Mouse (Mus musculus): ENCODE results near the gene H60b. TPM values are rescaled to one million over a fixed set of nuclear protein-coding genes. Genes with fewer than 3 reads are reported as not detected.
"Not testable (repeated sequence)": the region's sequence is repeated elsewhere in the genome, so short reads cannot be mapped to it uniquely, and the experiment has no call there.

H60b gene
- polyA plus RNA-seq, 1 experiment from 2014 or later = 0.76 TPM

DNA sequence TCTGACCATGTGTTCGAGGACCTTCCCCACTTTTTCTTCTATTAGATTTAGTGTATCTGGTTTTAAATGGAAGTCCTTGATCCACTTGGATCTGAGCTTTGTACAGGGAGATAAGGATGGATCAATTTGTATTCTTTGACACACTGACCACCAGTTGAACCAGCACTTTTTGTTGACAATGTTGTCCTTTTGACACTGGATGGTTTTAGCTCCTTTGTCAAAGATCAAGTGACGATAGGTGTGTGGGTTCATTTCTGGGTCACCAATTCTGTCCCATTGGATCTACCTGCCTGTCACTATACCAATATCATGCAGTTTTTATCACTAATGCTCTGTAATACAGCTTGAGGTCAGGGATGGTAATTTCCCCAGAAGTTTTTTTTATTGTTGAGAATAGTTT lies 18.1 kb downstream of the H60b start:
- not testable (repeated sequence) for H3K4me1 ChIP-seq (ENCODE audit: control insufficient read depth, insufficient read depth, low read length); H3K27me3 ChIP-seq (ENCODE audit: control insufficient read depth, insufficient read depth, low read length); H3K36me3 ChIP-seq (ENCODE audit: control insufficient read depth, insufficient read depth, low read length); H3K4me2 ChIP-seq (ENCODE audit: low read length); DNase-seq; H3K9me3 ChIP-seq (ENCODE audit: control insufficient read depth, low read length); ATAC-seq (ENCODE audit: low FRiP score, low TSS enrichment); H3K4me3 ChIP-seq (replicated peaks; ENCODE audit: low read depth, low read length); H3K9ac ChIP-seq (replicated peaks; ENCODE audit: low read length); H3K27ac ChIP-seq (replicated peaks; ENCODE audit: low read depth, low read length)
- 94% methylated on average over 2 of the region's 2 CpGs for WGBS

- not testable (repeated sequence) for H3K9ac ChIP-seq (replicated peaks; ENCODE audit: low read length); H3K4me1 ChIP-seq (ENCODE audit: control insufficient read depth, insufficient read depth, low read length); H3K27me3 ChIP-seq (ENCODE audit: control insufficient read depth, insufficient read depth, low read length); H3K27ac ChIP-seq (replicated peaks; ENCODE audit: low read depth, low read length); H3K9me3 ChIP-seq (ENCODE audit: control insufficient read depth, low read length); H3K36me3 ChIP-seq (ENCODE audit: control insufficient read depth, insufficient read depth, low read length); H3K4me3 ChIP-seq (replicated peaks; ENCODE audit: low read depth, low read length)
- peak overlapping the region; percentile 27; the same call in 1 of the 2 replicates for H3K4me2 ChIP-seq (ENCODE audit: low read length)
- 2% methylated on average over 6 of the region's 10 CpGs for WGBS
- DNase-seq = peak; percentile 10
- ATAC-seq (ENCODE audit: low FRiP score, low TSS enrichment) = peak; percentile 60; the same call in 1 of the 2 replicates
Observed at GRCm38 (mm10) chr10:22191035-22191434, 32.6 kb downstream of the H60b start.

GRCm38 (mm10) chr10:22201352-22201751 lies 43.0 kb downstream of the H60b start:
- ATAC-seq (ENCODE audit: low FRiP score, low TSS enrichment); H3K4me3 ChIP-seq (replicated peaks; ENCODE audit: low read depth, low read length); H3K27me3 ChIP-seq (ENCODE audit: control insufficient read depth, insufficient read depth, low read length); H3K9me3 ChIP-seq (ENCODE audit: control insufficient read depth, low read length); DNase-seq; H3K4me2 ChIP-seq (ENCODE audit: low read length); H3K36me3 ChIP-seq (ENCODE audit: control insufficient read depth, insufficient read depth, low read length); H3K4me1 ChIP-seq (ENCODE audit: control insufficient read depth, insufficient read depth, low read length); H3K9ac ChIP-seq (replicated peaks; ENCODE audit: low read length); H3K27ac ChIP-seq (replicated peaks; ENCODE audit: low read depth, low read length): not testable (repeated sequence)
- WGBS = no CpG with 5 or more reads among the region's 3 CpGs

DNA sequence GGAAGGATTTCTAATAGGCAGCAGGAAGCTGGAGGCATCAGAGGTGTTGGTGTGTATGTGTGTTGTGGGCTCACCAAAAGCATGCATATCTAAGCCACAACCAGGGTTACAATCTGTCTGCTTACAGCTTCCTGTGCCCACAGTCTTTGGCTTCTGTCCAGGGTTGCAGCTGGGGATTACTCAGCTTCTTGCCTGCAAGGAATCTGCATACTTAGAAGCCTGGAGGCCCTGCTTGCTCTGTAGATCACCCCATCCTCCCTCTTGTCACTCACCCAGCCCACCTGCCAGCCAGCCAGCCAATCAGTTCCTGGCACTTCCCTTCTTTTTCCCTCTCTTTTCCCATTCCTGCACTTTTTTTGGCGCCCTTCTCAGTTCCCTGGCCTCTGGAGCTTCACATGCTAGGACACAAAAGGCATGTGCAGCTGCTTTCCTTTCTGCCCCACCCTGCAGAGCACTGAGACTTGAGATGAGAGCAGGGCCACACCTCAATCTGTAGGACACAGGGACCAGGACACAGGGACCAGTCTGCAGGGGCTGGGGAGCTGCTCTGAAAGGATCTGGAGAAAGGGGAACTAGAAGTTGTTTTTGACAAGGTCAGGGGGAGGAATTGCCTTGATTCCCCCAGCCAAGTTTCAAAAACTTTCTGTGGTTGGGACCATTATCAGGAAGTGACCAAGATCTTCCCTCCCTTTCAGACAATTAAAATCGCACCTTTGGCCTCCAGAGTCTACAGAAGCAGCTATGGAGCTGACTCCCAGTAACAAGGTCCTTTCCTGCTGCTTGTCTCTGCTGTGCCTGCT lies 44.6 kb downstream of the H60b start:
- no CpG with 5 or more reads among the region's 2 CpGs for WGBS
- H3K36me3 ChIP-seq (ENCODE audit: control insufficient read depth, insufficient read depth, low read length); H3K4me2 ChIP-seq (ENCODE audit: low read length); DNase-seq; H3K9ac ChIP-seq (replicated peaks; ENCODE audit: low read length); H3K27me3 ChIP-seq (ENCODE audit: control insufficient read depth, insufficient read depth, low read length); H3K27ac ChIP-seq (replicated peaks; ENCODE audit: low read depth, low read length); H3K9me3 ChIP-seq (ENCODE audit: control insufficient read depth, low read length); H3K4me3 ChIP-seq (replicated peaks; ENCODE audit: low read depth, low read length); H3K4me1 ChIP-seq (ENCODE audit: control insufficient read depth, insufficient read depth, low read length): not testable (repeated sequence)
- ATAC-seq (ENCODE audit: low FRiP score, low TSS enrichment) = peak; percentile 82

GRCm38 (mm10) chr10:22206443-22206842 lies 48.1 kb downstream of the H60b start:
- not testable (repeated sequence) for H3K9ac ChIP-seq (replicated peaks; ENCODE audit: low read length); ATAC-seq (ENCODE audit: low FRiP score, low TSS enrichment); H3K9me3 ChIP-seq (ENCODE audit: control insufficient read depth, low read length); H3K27ac ChIP-seq (replicated peaks; ENCODE audit: low read depth, low read length); H3K4me3 ChIP-seq (replicated peaks; ENCODE audit: low read depth, low read length); H3K4me2 ChIP-seq (ENCODE audit: low read length); H3K4me1 ChIP-seq (ENCODE audit: control insufficient read depth, insufficient read depth, low read length); H3K27me3 ChIP-seq (ENCODE audit: control insufficient read depth, insufficient read depth, low read length); DNase-seq; H3K36me3 ChIP-seq (ENCODE audit: control insufficient read depth, insufficient read depth, low read length)
- WGBS = 59% methylated on average over 1 of the region's 1 CpGs

DNA sequence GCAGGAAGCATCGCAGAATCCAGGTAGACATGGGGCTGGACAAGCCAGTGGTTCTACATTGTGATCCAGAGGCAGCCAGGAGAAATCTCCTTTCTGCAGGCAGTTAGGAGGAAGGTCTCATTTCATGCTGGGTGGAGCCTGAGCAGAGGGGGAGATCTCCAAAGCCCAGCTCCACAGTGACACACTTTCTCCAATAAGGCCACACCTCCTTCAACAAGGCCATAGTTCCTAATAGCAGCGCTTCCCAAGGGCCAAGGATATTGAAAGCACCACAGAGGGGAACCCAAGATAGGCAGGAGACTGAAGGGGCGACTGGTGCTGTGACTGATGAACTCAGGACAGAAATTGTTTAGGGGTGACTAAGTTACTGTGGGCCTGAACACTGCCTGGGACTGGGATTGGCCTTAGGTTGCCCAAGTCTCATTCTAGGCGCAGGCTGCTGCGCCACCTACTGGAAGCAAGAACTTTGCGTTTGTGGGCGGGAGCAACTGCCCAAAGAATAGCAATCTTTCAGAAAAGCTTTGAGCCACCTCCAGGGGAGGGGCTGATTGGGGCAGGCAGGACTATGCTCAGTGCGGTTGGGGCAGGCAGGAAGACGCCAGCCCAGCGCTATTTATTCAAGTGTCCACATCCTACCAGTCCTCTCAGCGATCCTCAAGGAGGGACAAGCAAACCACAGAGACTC lies 53.8 kb downstream of the H60b start:
- ATAC-seq (ENCODE audit: low FRiP score, low TSS enrichment) = peak; percentile 51; the same call in 1 of the 2 replicates

DNA sequence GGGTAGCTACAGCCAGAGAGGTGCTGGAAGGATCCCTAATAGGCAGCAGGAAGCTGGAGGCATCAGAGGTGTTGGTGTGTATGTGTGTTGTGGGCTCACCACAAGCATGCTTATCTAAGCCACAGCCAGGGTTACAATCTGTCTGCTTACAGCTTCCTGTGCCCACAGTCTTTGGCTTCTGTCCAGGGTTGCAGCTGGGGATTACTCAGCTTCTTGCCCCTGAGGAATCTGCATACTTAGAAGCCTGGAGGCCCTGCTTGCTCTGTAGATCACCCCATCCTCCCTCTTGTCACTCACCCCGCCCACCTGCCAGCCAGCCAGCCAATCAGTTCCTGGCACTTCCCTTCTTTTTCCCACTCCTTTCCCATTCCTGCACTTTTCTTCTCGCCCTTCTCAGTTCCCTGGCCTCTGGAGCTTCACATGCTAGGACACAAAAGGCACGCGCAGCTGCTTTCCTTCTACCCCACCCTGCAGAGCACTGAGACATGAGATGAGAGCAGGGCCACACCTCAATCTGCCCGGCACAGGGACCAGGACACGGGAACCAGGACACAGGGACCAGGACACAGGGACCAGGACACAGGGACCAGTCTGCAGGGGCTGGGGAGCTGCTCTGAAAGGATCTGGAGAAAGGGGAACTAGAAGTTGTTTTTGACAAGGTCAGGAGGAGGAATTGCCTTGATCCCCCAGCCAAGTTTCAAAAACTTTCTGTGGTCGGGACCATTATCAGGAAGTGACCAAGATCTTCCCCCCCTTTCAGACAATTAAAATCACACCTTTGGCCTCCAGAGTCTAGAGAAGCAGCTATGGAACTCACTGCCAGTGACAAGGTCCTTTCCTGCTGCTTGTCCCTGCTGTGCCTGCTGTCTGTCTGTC lies 65.3 kb downstream of the H60b start:
- not testable (repeated sequence) for H3K9ac ChIP-seq (replicated peaks; ENCODE audit: low read length); H3K4me1 ChIP-seq (ENCODE audit: control insufficient read depth, insufficient read depth, low read length); H3K4me3 ChIP-seq (replicated peaks; ENCODE audit: low read depth, low read length); H3K36me3 ChIP-seq (ENCODE audit: control insufficient read depth, insufficient read depth, low read length); H3K9me3 ChIP-seq (ENCODE audit: control insufficient read depth, low read length); H3K27me3 ChIP-seq (ENCODE audit: control insufficient read depth, insufficient read depth, low read length); H3K27ac ChIP-seq (replicated peaks; ENCODE audit: low read depth, low read length); H3K4me2 ChIP-seq (ENCODE audit: low read length); DNase-seq
- no CpG with 5 or more reads among the region's 7 CpGs for WGBS
- ATAC-seq (ENCODE audit: low FRiP score, low TSS enrichment) = peak; percentile 81

More for the DNA sequence above, 53.8 kb downstream of the H60b start:
- not testable (repeated sequence) for H3K4me2 ChIP-seq (ENCODE audit: low read length); H3K9ac ChIP-seq (replicated peaks; ENCODE audit: low read length); H3K4me3 ChIP-seq (replicated peaks; ENCODE audit: low read depth, low read length); H3K27ac ChIP-seq (replicated peaks; ENCODE audit: low read depth, low read length); H3K27me3 ChIP-seq (ENCODE audit: control insufficient read depth, insufficient read depth, low read length); H3K36me3 ChIP-seq (ENCODE audit: control insufficient read depth, insufficient read depth, low read length); H3K9me3 ChIP-seq (ENCODE audit: control insufficient read depth, low read length); H3K4me1 ChIP-seq (ENCODE audit: control insufficient read depth, insufficient read depth, low read length)
- DNase-seq = peak; percentile 39
- WGBS = 5% methylated on average over 8 of the region's 11 CpGs

- peaks cover 4% of the 10 kb centered on the region; the same call in 1 of the 2 replicates for H3K9me3 ChIP-seq (ENCODE audit: control insufficient read depth, low read length)
- DNase-seq (no peak), ATAC-seq (ENCODE audit: low FRiP score, low TSS enrichment) (no peak)
- no peak overlapping the region for H3K9ac ChIP-seq (replicated peaks; ENCODE audit: low read length)
- H3K27me3 ChIP-seq (ENCODE audit: control insufficient read depth, insufficient read depth, low read length) = no peaks in the 10 kb centered on the region
- WGBS = 95% methylated on average over 8 of the region's 8 CpGs
- no peak overlapping the region for H3K4me3 ChIP-seq (replicated peaks; ENCODE audit: low read depth, low read length)
- no peaks in the 10 kb centered on the region for H3K36me3 ChIP-seq (ENCODE audit: control insufficient read depth, insufficient read depth, low read length)
- H3K27ac ChIP-seq (replicated peaks; ENCODE audit: low read depth, low read length) = no peak overlapping the region
- no peaks in the 10 kb centered on the region for H3K4me1 ChIP-seq (ENCODE audit: control insufficient read depth, insufficient read depth, low read length)
- no peak overlapping the region for H3K4me2 ChIP-seq (ENCODE audit: low read length)
Observed at GRCm38 (mm10) chr10:22265060-22265459, 106.7 kb downstream of the H60b start.

Measured in midbrain, embryonic 14.5 days (tissue).